Mouse (Mus musculus) heart, postnatal 0 days (tissue): ENCODE measurements around the gene Adat1. TPM values are rescaled to one million over a fixed set of nuclear protein-coding genes. Genes with fewer than 3 reads are reported as not detected.

Source experiments
- ATAC-seq: fragments of 200-750 bp; cut with Nextera tagmentation; 2 replicates; pipeline ENCODE4 v1.8.0; 2017; ENCODE audit warnings: low read depth, moderate number of reproducible peaks, moderate library complexity; ENCODE audit not compliant: insufficient read depth
- DNase-seq: peaks from one replicate; pipeline ENCODE4 v3.0.0-alpha.2; 2016; ENCODE audit warnings: low spot score
- H3K27ac ChIP-seq: fragments of 300-500 bp; sonication (generic); 2 replicates; pipeline ENCODE4 v1.5.1; 2014; ENCODE audit warnings: low read depth, mild to moderate bottlenecking
- H3K27me3 ChIP-seq: fragments of 300-500 bp; sonication (generic); 2 replicates; pipeline ENCODE4 v1.6.1; 2014; ENCODE audit warnings: low read length, mixed read lengths; ENCODE audit not compliant: control insufficient read depth, insufficient read depth
- H3K36me3 ChIP-seq: fragments of 300-500 bp; sonication (generic); replicated peaks from 2 replicates; pipeline ENCODE4 v1.6.1; 2014; ENCODE audit warnings: low read length, mixed read lengths; ENCODE audit not compliant: control insufficient read depth, insufficient read depth
- H3K4me1 ChIP-seq: fragments of 300-500 bp; sonication (generic); 2 replicates; pipeline ENCODE4 v1.6.1; 2014; ENCODE audit warnings: antibody characterized with exemption; ENCODE audit not compliant: control insufficient read depth, insufficient read depth
- H3K4me2 ChIP-seq: fragments of 300-500 bp; sonication (generic); 2 replicates; pipeline ENCODE4 v1.6.1; 2014; ENCODE audit warnings: low read depth, mild to moderate bottlenecking, low read length, moderate library complexity
- H3K4me3 ChIP-seq: fragments of 300-500 bp; sonication (generic); 2 replicates; pipeline ENCODE4 v1.5.1; 2014; ENCODE audit warnings: low read depth, low read length
- H3K9ac ChIP-seq: fragments of 300-500 bp; sonication (generic); replicated peaks from 2 replicates; pipeline ENCODE4 v1.6.1; 2014; ENCODE audit warnings: low read depth, low read length, mixed read lengths
- H3K9me3 ChIP-seq: fragments of 300-500 bp; sonication (generic); replicated peaks from 2 replicates; pipeline ENCODE4 v1.6.1; 2016; ENCODE audit warnings: low read length; ENCODE audit not compliant: control insufficient read depth
- CTCF ChIP-seq: IDR thresholded peaks from 2 replicates; pipeline ENCODE4 v1.5.1; 2016; ENCODE audit warnings: antibody characterized with exemption, control low read depth, low read depth
- EP300 ChIP-seq: IDR thresholded peaks from 2 replicates; pipeline ENCODE4 v1.6.1; 2016; ENCODE audit warnings: antibody characterized with exemption, low read depth
- WGBS: fragments of 180-500 bp; shearing (Covaris S2); extraction: QIAGEN DNeasy Blood & Tissue Kit; methylation state at CpG from one replicate; pipeline ENCODE4 v1.1.7; 2014; 5-methylcytosine and 5-hydroxymethylcytosine counted together
- polyA plus RNA-seq: library from polyadenylated mRNA; unstranded; fragments of >200 nt; fragmentation: Nextera tagmentation; extraction: Ambion mirVana; gene quantifications from 2 replicates; pipeline ENCODE4 v1.2.1, GENCODE M21; 2015
- total RNA-seq: library from RNA; depleted of rRNA; stranded (reverse); fragments of >200 nt; gene quantifications from 2 replicates; pipeline ENCODE4 v1.2.3, GENCODE M21; 2014; ENCODE audit warnings: low replicate concordance

Adat1 gene
- total and polyA plus RNA-seq, 2 experiments from 2014 or later = 2.0 to 2.4 TPM

DNA sequence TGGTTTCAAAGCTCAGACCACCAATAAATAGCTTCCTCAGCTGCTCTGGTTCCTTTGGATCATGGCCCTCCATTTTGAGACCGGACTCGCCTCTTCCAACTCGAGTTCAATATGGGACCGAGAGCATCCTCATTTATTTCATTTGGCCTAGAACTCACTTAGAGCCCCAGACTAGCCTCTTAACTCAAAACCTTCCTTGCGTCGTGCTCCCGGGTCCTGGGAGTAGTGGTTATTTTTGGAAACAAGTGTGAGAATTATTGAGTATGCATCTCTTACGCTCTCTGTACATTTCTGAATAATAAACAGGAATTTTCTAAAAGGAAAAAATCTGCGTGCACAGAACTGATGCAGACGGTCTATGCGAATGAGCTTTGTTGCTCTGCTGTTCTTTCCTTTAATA, 22.8 kb upstream of the Adat1 start, which contains the start of gene Gm6793:
TSS of gene Gm6793 (minus strand) at position 101 of the 400 bp plus-strand sequence.
- Histone ChIP-seq H3K36me3 (peaks cover 34% of the 10 kb centered on the region), H3K9me3 (no peaks in the 10 kb centered on the region), H3K27me3 (no peaks in the 10 kb centered on the region), H3K4me1 (peaks cover 18% of the 10 kb centered on the region), H3K9ac (no peak within 1 kb of the TSS), H3K4me2 (no peak within 1 kb of the TSS), H3K4me3 (no peak within 1 kb of the TSS), H3K27ac (no peak within 1 kb of the TSS)
- no peak for TF ChIP-seq CTCF
- TF ChIP-seq EP300 = no peak
- WGBS = 84% methylated on average over 11 of the region's 11 CpGs
- DNase-seq (no peak), ATAC-seq (no peak)

DNA sequence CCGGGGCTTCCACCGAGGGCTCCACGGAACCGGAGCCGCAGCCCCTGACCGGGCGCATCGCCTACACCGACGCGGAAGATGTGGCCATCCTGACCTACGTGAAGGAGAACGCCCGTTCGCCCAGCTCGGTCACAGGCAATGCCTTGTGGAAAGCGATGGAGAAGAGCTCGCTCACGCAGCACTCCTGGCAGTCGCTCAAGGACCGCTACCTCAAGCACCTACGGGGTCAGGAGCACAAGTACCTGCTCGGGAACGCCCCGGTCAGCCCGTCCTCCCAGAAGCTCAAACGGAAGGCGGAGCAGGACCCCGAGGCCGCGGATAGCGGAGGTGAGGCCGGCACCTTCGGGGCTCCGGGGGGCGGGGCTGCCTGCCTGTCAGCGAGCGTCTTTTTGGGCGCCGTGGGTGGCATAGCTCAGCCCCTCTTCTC, 19.7 kb upstream of the Adat1 start:
- peak overlapping the region; percentile 75 for H3K27ac ChIP-seq
- peaks cover 18% of the 10 kb centered on the region for H3K4me1 ChIP-seq
- H3K36me3 ChIP-seq = peaks cover 8% of the 10 kb centered on the region; the same call in 1 of the 2 replicates
- peak overlapping the region; percentile 94 for H3K4me2 ChIP-seq
- H3K9ac ChIP-seq = peak overlapping the region; percentile 78
- H3K9me3 ChIP-seq = no peaks in the 10 kb centered on the region
- H3K27me3 ChIP-seq = no peaks in the 10 kb centered on the region
- peak overlapping the region; percentile 78 for H3K4me3 ChIP-seq
- peak; percentile 33; the same call in 1 of the 2 replicates for ATAC-seq
- WGBS = under 1% methylated on average over 40 of the region's 40 CpGs
- TF ChIP-seq EP300 (no peak), CTCF (no peak)
- DNase-seq = no peak

DNA sequence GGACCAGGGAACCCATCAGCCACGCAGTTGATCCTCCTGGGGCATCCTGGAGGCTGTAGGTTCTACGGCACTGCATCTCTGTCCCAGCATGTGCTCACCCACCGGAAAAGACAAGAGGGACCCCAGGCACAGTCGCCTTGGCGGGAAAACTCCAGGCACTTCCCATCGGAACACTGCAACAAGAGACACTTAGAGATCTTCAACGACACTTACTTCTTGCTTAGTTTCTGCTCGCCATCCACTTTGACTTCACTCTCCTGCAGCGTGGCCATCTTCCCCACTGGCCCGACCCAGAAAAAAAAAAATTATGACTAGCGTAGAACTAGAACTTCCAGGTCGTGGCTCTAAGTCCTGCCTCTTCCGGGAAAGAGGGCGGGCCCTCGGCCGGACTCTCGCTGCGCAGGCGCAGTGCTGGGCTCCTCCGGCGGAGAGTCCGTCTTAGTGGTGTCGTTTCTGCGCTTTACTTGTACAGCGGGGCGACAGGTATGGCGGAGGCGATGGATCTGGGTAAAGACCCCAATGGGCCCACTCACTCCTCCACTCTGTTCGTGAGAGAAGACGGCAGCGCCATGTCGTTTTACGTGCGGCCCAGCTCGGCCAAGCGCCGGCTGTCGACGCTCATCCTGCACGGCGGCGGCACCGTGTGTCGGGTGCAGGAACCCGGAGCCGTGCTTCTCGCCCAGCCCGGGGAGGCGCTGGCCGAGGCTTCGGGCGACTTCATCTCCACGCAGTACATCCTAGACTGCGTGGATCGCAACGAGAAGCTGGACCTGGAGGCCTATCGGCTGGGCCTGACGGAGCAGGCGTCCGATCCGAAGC, 19.1 kb upstream of the Adat1 start, which contains the start of the genes Kars and Terf2ip:
TSS of gene Kars (minus strand) at position 327 of the 819 bp plus-strand sequence.
TSS of gene Terf2ip (plus strand) at position 402 of the 819 bp plus-strand sequence.
- H3K27me3 ChIP-seq = no peaks in the 10 kb centered on the region
- H3K4me2 ChIP-seq = peak within 1 kb of the TSS; percentile 94
- peaks cover 3% of the 10 kb centered on the region; the same call in 1 of the 2 replicates for H3K36me3 ChIP-seq
- peak within 1 kb of the TSS; percentile 75 for H3K27ac ChIP-seq
- peaks cover 18% of the 10 kb centered on the region for H3K4me1 ChIP-seq
- no peak for TF ChIP-seq CTCF
- TF ChIP-seq EP300 = 0 out of 2 replicates have a peak, but pooled peaks have one; percentile 11
- DNase-seq (peak; percentile 93), ATAC-seq (peak; percentile 96)
- H3K9me3 ChIP-seq = no peaks in the 10 kb centered on the region
- H3K9ac ChIP-seq = peak within 1 kb of the TSS; percentile 78
- under 1% methylated on average over 61 of the region's 61 CpGs for WGBS
- peak within 1 kb of the TSS; percentile 78 for H3K4me3 ChIP-seq

DNA sequence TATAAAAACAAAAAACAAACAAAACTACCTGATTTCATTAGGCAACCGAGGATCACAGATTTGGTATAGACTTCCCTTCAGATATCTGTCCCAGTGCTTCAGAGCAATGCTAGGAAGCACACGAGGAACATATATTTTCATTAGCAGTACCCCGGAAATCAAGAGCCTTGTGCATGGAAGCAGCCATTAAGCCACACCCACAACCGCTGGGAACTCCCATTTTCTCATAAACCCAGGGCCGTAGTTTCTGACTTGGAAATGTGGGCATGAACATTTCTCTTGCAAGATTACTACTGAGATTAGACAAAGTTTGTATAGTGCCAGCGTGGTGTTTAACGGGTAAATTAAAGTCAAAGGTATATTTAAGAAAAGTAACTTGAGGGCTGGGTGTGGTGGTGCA, 17.5 kb upstream of the Adat1 start:
- Histone ChIP-seq H3K36me3 (peaks cover 11% of the 10 kb centered on the region; the same call in 1 of the 2 replicates), H3K9ac (no peak overlapping the region), H3K4me1 (peaks cover 18% of the 10 kb centered on the region), H3K27ac (no peak overlapping the region), H3K4me2 (no peak overlapping the region), H3K9me3 (no peaks in the 10 kb centered on the region), H3K4me3 (no peak overlapping the region), H3K27me3 (no peaks in the 10 kb centered on the region)
- ATAC-seq = no peak
- whole genome bisulfite sequencing = 90% methylated on average over 7 of the region's 7 CpGs
- TF ChIP-seq EP300 = no peak
- DNase-seq = no peak

DNA sequence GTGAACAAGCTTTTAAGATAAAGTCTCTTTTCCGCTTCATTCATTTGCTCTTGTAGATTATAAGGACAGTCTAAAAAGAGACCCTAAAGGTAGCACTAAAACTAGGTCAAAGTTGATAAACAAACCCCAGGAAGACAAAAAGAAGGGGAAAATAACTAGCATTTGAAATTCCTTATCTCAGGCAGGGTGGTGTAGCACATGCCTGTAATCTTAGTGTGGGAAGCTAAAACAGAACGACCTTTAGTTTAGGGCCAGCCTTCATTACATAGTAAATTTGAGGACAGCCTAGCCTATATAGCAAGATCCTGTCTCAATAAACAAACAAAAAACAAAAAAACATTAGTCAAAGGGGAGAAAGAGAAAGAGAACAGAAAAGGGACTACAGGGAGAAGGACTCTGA, 15.6 kb upstream of the Adat1 start:
- no peak for ATAC-seq

More for the DNA sequence above, 15.6 kb upstream of the Adat1 start:
- Histone ChIP-seq H3K9me3 (no peaks in the 10 kb centered on the region), H3K4me3 (no peak overlapping the region), H3K27ac (no peak overlapping the region), H3K4me1 (peaks cover 11% of the 10 kb centered on the region), H3K4me2 (no peak overlapping the region), H3K9ac (no peak overlapping the region), H3K27me3 (no peaks in the 10 kb centered on the region), H3K36me3 (peaks cover 22% of the 10 kb centered on the region)
- 86% methylated on average over 2 of the region's 2 CpGs for WGBS
- no peak for TF ChIP-seq EP300
- no peak for TF ChIP-seq CTCF
- DNase-seq = no peak
